Mouse (Mus musculus) ES-E14 (cell line): ENCODE measurements at regions not wholly inside any gene's neighbourhood (a gene's known extent, or its start where the extent isn't known, plus 50 kb on each side); places are given as distances from the start of the nearest gene placed in this dataset.

Source experiments
- CHD2 ChIP-seq: IDR thresholded peaks from 2 replicates; pipeline ENCODE4 v1.6.1; 2014; ENCODE audit warnings: mild to moderate bottlenecking, low read depth, low read length, inconsistent platforms
- HCFC1 ChIP-seq: IDR thresholded peaks from 2 replicates; pipeline ENCODE4 v1.6.1; 2012; ENCODE audit warnings: low read length, inconsistent platforms, borderline replicate concordance; ENCODE audit not compliant: insufficient read depth
- ZC3H11A ChIP-seq: IDR thresholded peaks from 2 replicates; pipeline ENCODE4 v1.6.1; 2012; ENCODE audit warnings: low read depth, mild to moderate bottlenecking, inconsistent platforms, low read length, borderline replicate concordance

- no peak for TF ChIP-seq CHD2
- TF ChIP-seq ZC3H11A = no peak
- TF ChIP-seq HCFC1 = no peak
Observed at GRCm38 (mm10) chr15:4653706-4654105, 73.3 kb upstream of the C6 start.
